ENCODE assay signal across 8 mouse cellular contexts in genomic region chr13:62684608-62685286, GRCm38 (mm10).
DNase-seq lines count a peak whose midpoint lies in the region; ATAC-seq and TF ChIP-seq lines count a peak whose summit lies in the region.
"Not testable (repeated sequence)": the region's sequence is repeated elsewhere in the genome, so short reads cannot be mapped to it uniquely, and the experiment has no call there.

No protein-coding gene starts in this region.

- DNase-seq in adrenal gland, postnatal 25 days: peak; percentile 2
- DNase-seq in heart, adult 11 months: peak; percentile 98
- peak; percentile 44 to 53 for DNase-seq in left cerebral cortex, postnatal 25 days (ENCODE audit: low spot score in 2 of 2)
- DNase-seq in right cerebral cortex, postnatal 14 days: peak; percentile 17
- peak; percentile 74 for DNase-seq in yolk sac, embryonic 10.5 days (ENCODE audit: low spot score)

- peak overlapping the region; percentile 50 for H3K4me2 ChIP-seq in embryonic facial prominence, embryonic 12.5 days (replicated peaks)
- peak overlapping the region; percentile 66 for H3K4me2 ChIP-seq in intestine, postnatal 0 days (replicated peaks; ENCODE audit: low read depth)

- H3K4me1 ChIP-seq in embryonic facial prominence, embryonic 12.5 days; intestine, postnatal 0 days (replicated peaks; ENCODE audit: control insufficient read depth, insufficient read depth, low read length): not testable (repeated sequence)

- H3K27ac ChIP-seq in embryonic facial prominence, embryonic 12.5 days; intestine, postnatal 0 days (ENCODE audit: low read depth, low read length): not testable (repeated sequence)

- not testable (repeated sequence) for H3K27me3 ChIP-seq in embryonic facial prominence, embryonic 12.5 days; intestine, postnatal 0 days (replicated peaks; ENCODE audit: control insufficient read depth, insufficient read depth, low read length)

- peak overlapping the region; percentile 45 for H3K9ac ChIP-seq in embryonic facial prominence, embryonic 12.5 days
- not testable (repeated sequence) for H3K9ac ChIP-seq in intestine, postnatal 0 days (ENCODE audit: low read depth, low read length)

- WGBS in embryonic facial prominence, embryonic 12.5 days: 2% methylated on average over 20 of the region's 20 CpGs
- WGBS in intestine, postnatal 0 days: under 1% methylated on average over 16 of the region's 20 CpGs

- intact Hi-C loops in left cerebral cortex, postnatal 25 days (cut with DNase I): not testable (repeated sequence)

- H3K9me3 ChIP-seq in embryonic facial prominence, embryonic 12.5 days: peaks cover 13% of the 10 kb centered on the region; the same call in 1 of the 2 replicates
- not testable (repeated sequence) for H3K9me3 ChIP-seq in intestine, postnatal 0 days (ENCODE audit: control insufficient read depth)

- not testable (repeated sequence) for TF ChIP-seq CTCF in intestine, postnatal 0 days (IDR thresholded peaks at IDR 0.05; ENCODE audit: low read depth)

- ATAC-seq in embryonic facial prominence, embryonic 12.5 days (ENCODE audit: insufficient number of reproducible peaks, insufficient read depth, low FRiP score, low TSS enrichment): peak; percentile 96
- ATAC-seq in intestine, postnatal 0 days: peak; percentile 100
- ATAC-seq in megakaryocyte-erythroid progenitor cell, adult 5-6 weeks (replicated peaks; ENCODE audit: low FRiP score, low TSS enrichment, poor library complexity, severe bottlenecking): peak; percentile 100

- peak overlapping the region; percentile 47 for H3K4me3 ChIP-seq in embryonic facial prominence, embryonic 12.5 days
- peak overlapping the region; percentile 43 for H3K4me3 ChIP-seq in intestine, postnatal 0 days (ENCODE audit: low read depth, low read length)

- not testable (repeated sequence) for H3K36me3 ChIP-seq in embryonic facial prominence, embryonic 12.5 days; intestine, postnatal 0 days (ENCODE audit: control insufficient read depth, insufficient read depth)

Comparison
In these comparisons a context has a peak if more than half of its experiments do, and no peak if none do; other contexts are left out.
1. DNase-seq: peak in every context shown above with its lines; median percentile 98 in heart, adult 11 months; 74 in yolk sac, embryonic 10.5 days; 48 in left cerebral cortex, postnatal 25 days; 17 in right cerebral cortex, postnatal 14 days; 2 in adrenal gland, postnatal 25 days.